Mouse (Mus musculus): Measurements from ENCODE around the gene Zfy1. TPM values are rescaled to one million over a fixed set of nuclear protein-coding genes. Genes with fewer than 3 reads are reported as not detected.
"Not testable (repeated sequence)": the region's sequence is repeated elsewhere in the genome, so short reads cannot be mapped to it uniquely, and the experiment has no call there.

Gene Zfy1
- polyA plus RNA-seq (2015; fragmentation: Nextera tagmentation; extraction: Ambion mirVana), result not detected in 2 replicates

- not testable (repeated sequence) for H3K36me3 ChIP-seq (ENCODE audit: control insufficient read depth, insufficient read depth, low read length); ATAC-seq (ENCODE audit: insufficient read depth, low FRiP score); H3K27me3 ChIP-seq (ENCODE audit: control insufficient read depth, insufficient read depth, low read length); H3K4me1 ChIP-seq (ENCODE audit: control insufficient read depth, insufficient read depth, low read length); H3K9ac ChIP-seq (ENCODE audit: low read length); H3K27ac ChIP-seq (ENCODE audit: low read length); H3K4me3 ChIP-seq (replicated peaks; ENCODE audit: low read length); H3K4me2 ChIP-seq (ENCODE audit: low read depth, low read length); H3K9me3 ChIP-seq (replicated peaks; ENCODE audit: control insufficient read depth, low read length)
- whole genome bisulfite sequencing, result no CpG with 5 or more reads among the region's 11 CpGs
Measured at GRCm38 (mm10) chrY:797309-797708, at the start of gene Zfy1. TSS of gene Zfy1 (minus strand) at chrY:797409.

GRCm38 (mm10) chrY:818396-818795, 21.2 kb upstream of the Zfy1 start, which contains the start of gene Uba1y:
TSS of gene Uba1y (plus strand) at chrY:818649.
- H3K27ac ChIP-seq (ENCODE audit: low read length), result no peak within 1 kb of the TSS
- no peaks in the 10 kb centered on the region for H3K36me3 ChIP-seq (ENCODE audit: control insufficient read depth, insufficient read depth, low read length)
- H3K9me3 ChIP-seq (replicated peaks; ENCODE audit: control insufficient read depth, low read length), result no peaks in the 10 kb centered on the region
- H3K9ac ChIP-seq (ENCODE audit: low read length), result no peak within 1 kb of the TSS
- no peak for ATAC-seq (ENCODE audit: insufficient read depth, low FRiP score)
- H3K4me1 ChIP-seq (ENCODE audit: control insufficient read depth, insufficient read depth, low read length), result no peaks in the 10 kb centered on the region
- no peak within 1 kb of the TSS for H3K4me2 ChIP-seq (ENCODE audit: low read depth, low read length)
- no peaks in the 10 kb centered on the region for H3K27me3 ChIP-seq (ENCODE audit: control insufficient read depth, insufficient read depth, low read length)
- H3K4me3 ChIP-seq (replicated peaks; ENCODE audit: low read length), result no peak within 1 kb of the TSS
- WGBS, result 86% methylated on average over 10 of the region's 15 CpGs

- no peaks in the 10 kb centered on the region for H3K9me3 ChIP-seq (replicated peaks; ENCODE audit: control insufficient read depth, low read length)
- H3K4me2 ChIP-seq (ENCODE audit: low read depth, low read length), result peak overlapping the region; percentile 39
- peak overlapping the region; percentile 23 for H3K4me3 ChIP-seq (replicated peaks; ENCODE audit: low read length)
- no peaks in the 10 kb centered on the region for H3K27me3 ChIP-seq (ENCODE audit: control insufficient read depth, insufficient read depth, low read length)
- H3K4me1 ChIP-seq (ENCODE audit: control insufficient read depth, insufficient read depth, low read length), result no peaks in the 10 kb centered on the region
- 0% methylated on average over 13 of the region's 15 CpGs for WGBS
- H3K9ac ChIP-seq (ENCODE audit: low read length), result no peak overlapping the region
- H3K36me3 ChIP-seq (ENCODE audit: control insufficient read depth, insufficient read depth, low read length), result no peaks in the 10 kb centered on the region
- ATAC-seq (ENCODE audit: insufficient read depth, low FRiP score), result no peak
- H3K27ac ChIP-seq (ENCODE audit: low read length), result no peak overlapping the region
Measured at GRCm38 (mm10) chrY:808991-809661, 11.9 kb upstream of the Zfy1 start.

Other genes starting within 250 kb of the Zfy1 start
- not detected in 2 replicates for gene Uba1y, start 21.2 kb upstream of the Zfy1 start, polyA plus RNA-seq (2015; fragmentation: Nextera tagmentation; extraction: Ambion mirVana)
- 4.4 and 8.8 TPM in 2 replicates for gene Kdm5d, start 100.4 kb upstream of the Zfy1 start, polyA plus RNA-seq (2015; fragmentation: Nextera tagmentation; extraction: Ambion mirVana)
- gene Eif2s3y, start 213.1 kb upstream of the Zfy1 start, polyA plus RNA-seq (2015; fragmentation: Nextera tagmentation; extraction: Ambion mirVana), result 15.3 and 39.4 TPM in 2 replicates

All from stomach, embryonic 16.5 days (tissue).